Mouse (Mus musculus) heart, embryonic 15.5 days (tissue): ENCODE data around the gene Aprt. TPM values are rescaled to one million over a fixed set of nuclear protein-coding genes. Genes with fewer than 3 reads are reported as not detected.

ENCODE experiments used
- ATAC-seq: fragments of 200-750 bp; cut with Nextera tagmentation; replicated peaks from 2 replicates; pipeline ENCODE4 v1.8.0; 2017; ENCODE audit warnings: low read depth, moderate TSS enrichment; ENCODE audit not compliant: insufficient number of reproducible peaks, insufficient read depth, low FRiP score
- H3K27ac ChIP-seq: fragments of 300-500 bp; sonication (generic); 2 replicates; pipeline ENCODE4 v1.5.1; 2015; ENCODE audit warnings: mild to moderate bottlenecking, inconsistent platforms
- H3K27me3 ChIP-seq: fragments of 300-500 bp; sonication (generic); 2 replicates; pipeline ENCODE4 v1.6.1; 2015; ENCODE audit warnings: inconsistent platforms
- H3K36me3 ChIP-seq: fragments of 300-500 bp; sonication (generic); 2 replicates; pipeline ENCODE4 v1.6.1; 2015; ENCODE audit warnings: mild to moderate bottlenecking, inconsistent platforms
- H3K4me1 ChIP-seq: fragments of 300-500 bp; sonication (generic); replicated peaks from 2 replicates; pipeline ENCODE4 v1.6.1; 2015; ENCODE audit warnings: inconsistent platforms
- H3K4me2 ChIP-seq: fragments of 300-500 bp; sonication (generic); 2 replicates; pipeline ENCODE4 v1.6.1; 2015; ENCODE audit warnings: inconsistent platforms, mild to moderate bottlenecking, moderate library complexity
- H3K4me3 ChIP-seq: fragments of 300-500 bp; sonication (generic); 2 replicates; pipeline ENCODE4 v1.5.1; 2015; ENCODE audit warnings: mild to moderate bottlenecking, inconsistent platforms
- H3K9ac ChIP-seq: fragments of 300-500 bp; sonication (generic); 2 replicates; pipeline ENCODE4 v1.6.1; 2015; ENCODE audit warnings: mild to moderate bottlenecking, inconsistent platforms
- H3K9me3 ChIP-seq: fragments of 300-500 bp; sonication (generic); replicated peaks from 2 replicates; pipeline ENCODE4 v1.6.1; 2016; ENCODE audit warnings: inconsistent platforms
- WGBS: fragments of 180-500 bp; shearing (Covaris S2); methylation state at CpG from one replicate; pipeline ENCODE4 v1.1.7; 2015; ENCODE audit warnings: mixed read lengths; 5-methylcytosine and 5-hydroxymethylcytosine counted together
- microRNA-seq: library from miRNA; unstranded; fragments of <30 nt; microRNA quantifications from one replicate; pipeline ENCODE4, GENCODE M21; 2016
- polyA plus RNA-seq: library from polyadenylated mRNA; unstranded; fragments of >200 nt; fragmentation: Nextera tagmentation; extraction: Ambion mirVana; gene quantifications from 2 replicates; pipeline ENCODE4 v1.2.1, GENCODE M21; 2015

Gene Aprt
- polyA plus RNA-seq, 1 experiment from 2014 or later: 163 TPM

- no peaks in the 10 kb centered on the region for H3K36me3 ChIP-seq
- H3K9me3 ChIP-seq: no peaks in the 10 kb centered on the region
- ATAC-seq: peak; percentile 32; the same call in 1 of the 2 replicates
- H3K4me1 ChIP-seq: peaks cover 63% of the 10 kb centered on the region
- whole genome bisulfite sequencing: 25% methylated on average over 7 of the region's 7 CpGs
- peak overlapping the region; percentile 16; the same call in 1 of the 2 replicates for H3K9ac ChIP-seq
- H3K27me3 ChIP-seq: no peaks in the 10 kb centered on the region
- H3K27ac ChIP-seq: peak overlapping the region; percentile 86
- peak overlapping the region; percentile 24; the same call in 1 of the 2 replicates for H3K4me2 ChIP-seq
- H3K4me3 ChIP-seq: no peak overlapping the region
Observed at GRCm38 (mm10) chr8:122526526-122527170, 50.1 kb downstream of the Aprt start.

- 0 out of 2 replicates have a peak overlapping the region, but pooled peaks have one; percentile 24 for H3K4me2 ChIP-seq
- H3K9me3 ChIP-seq: no peaks in the 10 kb centered on the region
- H3K9ac ChIP-seq: 0 out of 2 replicates have a peak overlapping the region, but pooled peaks have one; percentile 16
- no peak for ATAC-seq
- WGBS: 39% methylated on average over 3 of the region's 3 CpGs
- H3K4me1 ChIP-seq: peaks cover 58% of the 10 kb centered on the region
- no peak overlapping the region for H3K4me3 ChIP-seq
- H3K27ac ChIP-seq: peak overlapping the region; percentile 86
- no peaks in the 10 kb centered on the region for H3K36me3 ChIP-seq
- H3K27me3 ChIP-seq: no peaks in the 10 kb centered on the region
Observed at GRCm38 (mm10) chr8:122526084-122526483, 50.6 kb downstream of the Aprt start.

GRCm38 (mm10) chr8:122525004-122525403 is 51.7 kb downstream of the Aprt start:
- Histone ChIP-seq H3K27ac (peak overlapping the region; percentile 86), H3K9me3 (no peaks in the 10 kb centered on the region), H3K4me1 (peaks cover 64% of the 10 kb centered on the region), H3K27me3 (no peaks in the 10 kb centered on the region), H3K4me2 (no peak overlapping the region), H3K9ac (no peak overlapping the region; the same call in 1 of the 2 replicates), H3K36me3 (no peaks in the 10 kb centered on the region), H3K4me3 (no peak overlapping the region)
- ATAC-seq: no peak
- 63% methylated on average over 6 of the region's 6 CpGs for WGBS

Small RNAs within 50 kb of the gene (microRNA-seq; reads per million reads assigned to microRNA genes)
- gene Mir6396: not detected

Other genes starting within 250 kb of the Aprt start
- gene Trhr2, start 216.2 kb downstream of the Aprt start, polyA plus RNA-seq: not detected in 2 replicates
- 26.1 and 31.0 TPM in 2 replicates for gene Zc3h18, start 200.3 kb downstream of the Aprt start, polyA plus RNA-seq
- 0.34 TPM in 1 of 2 replicates, not detected in the other for gene Il17c, start 154.9 kb downstream of the Aprt start, polyA plus RNA-seq
- gene Cyba, start 144.0 kb downstream of the Aprt start, polyA plus RNA-seq: 176 and 197 TPM in 2 replicates
- 13.3 and 18.9 TPM in 2 replicates for gene Mvd, start 133.5 kb downstream of the Aprt start, polyA plus RNA-seq
- 2.0 and 2.5 TPM in 2 replicates for gene Snai3, start 116.2 kb downstream of the Aprt start, polyA plus RNA-seq
- 37.0 and 44.4 TPM in 2 replicates for gene Rnf166, start 100.8 kb downstream of the Aprt start, polyA plus RNA-seq
- 23.0 and 25.6 TPM in 2 replicates for gene Ctu2, start 100.8 kb downstream of the Aprt start, polyA plus RNA-seq
- gene Piezo1, start 25.6 kb downstream of the Aprt start, polyA plus RNA-seq: 11.5 and 13.9 TPM in 2 replicates
- 24.5 and 28.4 TPM in 2 replicates for gene Cdt1, start 8.9 kb downstream of the Aprt start, polyA plus RNA-seq
- gene Galns, start 34.6 kb upstream of the Aprt start, polyA plus RNA-seq: 8.0 and 12.2 TPM in 2 replicates
- gene Trappc2l, start 34.7 kb upstream of the Aprt start, polyA plus RNA-seq: 47.1 and 56.2 TPM in 2 replicates
- not detected in 2 replicates for gene Pabpn1l, start 45.8 kb upstream of the Aprt start, polyA plus RNA-seq
- 4.2 and 5.9 TPM in 2 replicates for gene Cbfa2t3, start 122.2 kb upstream of the Aprt start, polyA plus RNA-seq
- 13.8 and 16.3 TPM in 2 replicates for gene Acsf3, start 198.6 kb upstream of the Aprt start, polyA plus RNA-seq